Mouse (Mus musculus): ENCODE measurements around the gene Slc22a7. TPM values are rescaled to one million over a fixed set of nuclear protein-coding genes. Genes with fewer than 3 reads are reported as not detected.

Slc22a7 gene
- polyA plus RNA-seq, 1 experiment = 0.27 TPM

DNA sequence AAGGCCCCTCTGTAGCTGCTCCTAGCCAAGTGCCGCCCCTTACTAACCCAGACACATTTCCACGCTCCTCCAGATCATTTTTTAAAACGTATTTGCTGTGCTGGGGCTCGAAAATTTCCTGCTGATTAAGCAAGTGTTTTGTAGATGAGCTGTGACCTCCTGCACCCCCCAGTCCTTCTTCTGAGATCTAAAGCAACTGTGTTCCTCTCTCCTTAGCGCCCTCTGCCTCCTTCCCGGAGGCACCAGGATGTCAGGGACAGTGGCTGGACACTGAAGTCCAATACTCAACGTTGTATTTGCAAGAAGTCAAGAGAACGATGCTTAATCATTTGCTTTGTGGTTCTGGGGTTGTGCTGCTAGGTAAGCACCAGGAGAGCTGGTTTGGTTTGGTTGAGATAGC is 23.1 kb upstream of the Slc22a7 start:
- H3K27ac ChIP-seq (ENCODE audit: insufficient read depth, low read length) = no peak overlapping the region
- TF ChIP-seq CTCF (IDR thresholded peaks at IDR 0.05; ENCODE audit: extremely low read depth, insufficient read depth, low read length) = no peak
- no peak overlapping the region for H3K4me3 ChIP-seq (ENCODE audit: insufficient read depth, low read length)
- H3K4me1 ChIP-seq (ENCODE audit: control insufficient read depth, insufficient read depth, low read length) = no peaks in the 10 kb centered on the region

DNA sequence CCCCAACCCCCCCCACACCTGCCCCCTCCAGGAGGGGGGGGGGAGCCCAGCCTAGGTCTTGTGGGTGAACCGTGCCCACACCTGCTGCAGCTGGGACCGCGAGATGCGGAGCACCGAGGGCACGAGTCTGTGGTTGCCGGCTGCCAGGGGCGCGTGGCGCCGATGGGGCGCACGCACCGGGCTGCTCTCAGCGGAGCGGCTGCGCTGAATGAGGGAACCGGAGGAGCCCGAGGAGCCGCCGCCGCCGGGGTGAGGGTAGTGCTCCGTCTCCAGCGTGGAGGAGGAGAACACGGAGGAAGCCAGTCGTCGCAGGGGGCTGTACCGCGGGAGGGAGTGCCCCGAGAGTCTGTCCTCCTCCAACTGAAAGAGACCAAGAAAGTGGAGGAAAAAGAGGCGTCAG is 22.4 kb upstream of the Slc22a7 start:
- Histone ChIP-seq H3K4me3 (ENCODE audit: insufficient read depth, low read length) (no peak overlapping the region), H3K4me1 (ENCODE audit: control insufficient read depth, insufficient read depth, low read length) (peaks cover 2% of the 10 kb centered on the region; the same call in 1 of the 2 replicates), H3K27ac (ENCODE audit: insufficient read depth, low read length) (no peak overlapping the region)
- TF ChIP-seq POLR2A (IDR thresholded peaks at IDR 0.05; ENCODE audit: extremely low read depth, insufficient read depth, low read length) (no peak), CTCF (IDR thresholded peaks at IDR 0.05; ENCODE audit: extremely low read depth, insufficient read depth, low read length) (no peak)

DNA sequence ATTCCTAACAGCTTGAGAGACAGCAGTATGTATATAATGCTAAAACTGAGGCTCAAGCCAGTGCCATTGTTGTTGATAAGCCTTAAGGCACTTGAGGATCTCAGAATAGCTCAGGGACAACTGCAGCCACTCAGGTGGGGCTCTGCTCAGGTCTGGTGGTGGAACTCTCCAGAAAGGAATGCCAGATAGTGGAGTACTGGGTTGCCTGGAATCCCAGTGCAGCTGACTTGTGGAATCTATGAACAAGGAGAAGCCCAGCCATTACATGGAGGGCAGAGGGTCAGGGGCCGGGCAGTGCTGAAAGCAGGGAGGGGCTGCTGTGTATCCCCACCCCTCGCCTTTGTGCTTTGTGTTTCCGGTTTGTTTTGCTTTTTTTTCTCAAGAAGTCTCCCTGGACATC is 20.2 kb upstream of the Slc22a7 start:
- Histone ChIP-seq H3K4me1 (ENCODE audit: control insufficient read depth, insufficient read depth, low read length) (peaks cover 5% of the 10 kb centered on the region; the same call in 1 of the 2 replicates), H3K4me3 (ENCODE audit: insufficient read depth, low read length) (no peak overlapping the region), H3K27ac (ENCODE audit: insufficient read depth, low read length) (no peak overlapping the region)
- TF ChIP-seq POLR2A (IDR thresholded peaks at IDR 0.05; ENCODE audit: extremely low read depth, insufficient read depth, low read length) (no peak), CTCF (IDR thresholded peaks at IDR 0.05; ENCODE audit: extremely low read depth, insufficient read depth, low read length) (no peak)

DNA sequence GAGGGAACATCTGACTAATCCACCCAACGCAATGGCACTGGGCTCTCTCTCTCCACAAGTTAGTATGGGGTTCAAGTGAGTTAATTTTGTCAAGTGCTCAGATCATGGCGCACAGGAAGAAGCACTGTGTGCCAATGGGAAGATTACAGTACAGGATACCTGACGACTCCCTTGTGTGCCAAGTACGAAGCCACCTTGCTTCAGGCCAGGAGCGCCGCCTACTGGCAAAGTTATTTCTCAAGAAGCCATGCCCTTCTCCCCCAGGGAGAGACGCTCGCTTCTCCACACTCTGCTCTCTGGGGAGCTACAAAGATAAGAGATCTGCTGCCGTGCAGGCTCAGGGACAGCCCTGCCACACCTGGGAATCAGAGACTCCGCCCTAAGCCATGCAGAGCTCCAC is 19.5 kb upstream of the Slc22a7 start:
- TF ChIP-seq POLR2A (IDR thresholded peaks at IDR 0.05; ENCODE audit: extremely low read depth, insufficient read depth, low read length) = no peak
- peak; percentile 43 for TF ChIP-seq CTCF (IDR thresholded peaks at IDR 0.05; ENCODE audit: extremely low read depth, insufficient read depth, low read length)
- peaks cover 6% of the 10 kb centered on the region; the same call in 1 of the 2 replicates for H3K4me1 ChIP-seq (ENCODE audit: control insufficient read depth, insufficient read depth, low read length)
- no peak overlapping the region for H3K27ac ChIP-seq (ENCODE audit: insufficient read depth, low read length)
- no peak overlapping the region for H3K4me3 ChIP-seq (ENCODE audit: insufficient read depth, low read length)

DNA sequence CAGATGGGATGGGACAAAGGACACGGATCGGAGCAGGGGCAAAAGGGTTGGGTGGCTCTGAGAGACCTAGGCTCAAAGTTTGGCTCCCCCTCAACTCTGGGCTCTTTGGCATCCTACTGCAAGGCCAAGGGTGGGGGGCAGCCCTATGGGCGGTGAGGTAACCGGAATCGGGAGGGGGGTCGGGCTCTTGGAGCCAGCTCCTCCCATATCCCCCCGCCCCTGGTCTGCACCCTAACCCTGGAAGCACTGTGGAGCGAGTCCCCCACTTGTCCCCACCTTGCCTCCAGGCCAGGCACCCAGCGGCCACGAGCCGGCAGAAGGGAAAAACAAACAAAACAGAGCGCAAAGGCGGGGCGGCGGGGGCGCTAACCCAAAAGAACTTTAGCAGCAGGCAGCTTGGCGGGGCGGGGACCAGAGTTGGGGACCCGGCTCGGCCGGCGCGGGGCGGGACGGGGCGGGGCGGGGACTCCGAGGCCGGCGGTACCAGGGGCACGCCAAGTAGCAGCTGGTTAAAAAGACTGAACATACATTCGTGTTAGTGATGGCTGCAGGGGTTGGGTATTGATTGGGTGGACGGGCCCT is 16.9 kb upstream of the Slc22a7 start:
- H3K4me1 ChIP-seq (ENCODE audit: control insufficient read depth, insufficient read depth, low read length) = peaks cover 6% of the 10 kb centered on the region; the same call in 1 of the 2 replicates
- H3K4me3 ChIP-seq (ENCODE audit: insufficient read depth, low read length) = no peak overlapping the region
- TF ChIP-seq CTCF (IDR thresholded peaks at IDR 0.05; ENCODE audit: extremely low read depth, insufficient read depth, low read length) (no peak), POLR2A (IDR thresholded peaks at IDR 0.05; ENCODE audit: extremely low read depth, insufficient read depth, low read length) (no peak)
- no peak overlapping the region for H3K27ac ChIP-seq (ENCODE audit: insufficient read depth, low read length)

DNA sequence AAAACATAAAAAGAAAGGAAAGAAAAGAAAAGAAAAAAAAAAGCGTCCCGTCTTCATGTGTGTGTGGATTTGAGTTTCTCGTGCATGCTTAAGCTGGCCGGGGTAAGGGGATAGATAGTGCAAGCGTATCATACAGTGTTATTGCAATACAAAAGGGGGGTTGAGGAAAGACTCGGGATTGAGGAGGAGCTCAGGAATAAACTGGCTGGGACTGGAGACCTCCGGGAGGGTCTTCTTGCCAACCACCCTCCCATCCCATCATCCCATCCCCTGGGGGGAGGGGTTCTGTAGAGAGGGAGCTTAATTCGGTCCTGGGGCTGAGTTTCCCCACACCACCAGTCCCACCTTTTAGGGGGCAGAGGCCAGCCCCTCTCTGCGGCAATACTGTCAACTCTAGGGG is 16.3 kb upstream of the Slc22a7 start:
- no peak overlapping the region for H3K4me3 ChIP-seq (ENCODE audit: insufficient read depth, low read length)
- TF ChIP-seq CTCF (IDR thresholded peaks at IDR 0.05; ENCODE audit: extremely low read depth, insufficient read depth, low read length) (no peak), POLR2A (IDR thresholded peaks at IDR 0.05; ENCODE audit: extremely low read depth, insufficient read depth, low read length) (no peak)
- H3K27ac ChIP-seq (ENCODE audit: insufficient read depth, low read length) = no peak overlapping the region
- peaks cover 6% of the 10 kb centered on the region; the same call in 1 of the 2 replicates for H3K4me1 ChIP-seq (ENCODE audit: control insufficient read depth, insufficient read depth, low read length)

DNA sequence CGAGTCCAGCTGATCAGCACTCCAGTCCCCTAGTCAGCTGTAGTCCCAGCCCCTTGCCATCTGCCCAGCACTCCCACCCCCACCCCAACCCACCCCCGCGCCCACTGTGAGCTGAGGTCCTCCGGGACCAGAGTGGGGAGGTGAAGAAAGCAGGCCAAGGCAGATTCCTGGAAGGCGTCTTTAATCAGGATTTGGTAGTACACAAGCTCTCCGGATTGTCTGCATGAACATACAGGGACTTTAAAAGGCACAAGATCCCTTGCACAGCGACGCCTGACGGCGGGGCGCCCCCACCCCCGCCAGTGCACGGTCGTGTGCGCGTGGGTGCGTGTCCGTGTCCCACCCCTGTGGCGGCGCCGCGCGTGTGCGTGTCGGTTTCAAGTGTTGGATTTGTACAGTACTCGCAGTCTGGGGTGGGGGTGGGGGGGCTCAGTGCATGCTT is 15.7 kb upstream of the Slc22a7 start:
- peaks cover 6% of the 10 kb centered on the region; the same call in 1 of the 2 replicates for H3K4me1 ChIP-seq (ENCODE audit: control insufficient read depth, insufficient read depth, low read length)
- TF ChIP-seq CTCF (IDR thresholded peaks at IDR 0.05; ENCODE audit: extremely low read depth, insufficient read depth, low read length) = no peak
- no peak for TF ChIP-seq POLR2A (IDR thresholded peaks at IDR 0.05; ENCODE audit: extremely low read depth, insufficient read depth, low read length)
- H3K27ac ChIP-seq (ENCODE audit: insufficient read depth, low read length) = no peak overlapping the region
- H3K4me3 ChIP-seq (ENCODE audit: insufficient read depth, low read length) = no peak overlapping the region; the same call in 1 of the 2 replicates

DNA sequence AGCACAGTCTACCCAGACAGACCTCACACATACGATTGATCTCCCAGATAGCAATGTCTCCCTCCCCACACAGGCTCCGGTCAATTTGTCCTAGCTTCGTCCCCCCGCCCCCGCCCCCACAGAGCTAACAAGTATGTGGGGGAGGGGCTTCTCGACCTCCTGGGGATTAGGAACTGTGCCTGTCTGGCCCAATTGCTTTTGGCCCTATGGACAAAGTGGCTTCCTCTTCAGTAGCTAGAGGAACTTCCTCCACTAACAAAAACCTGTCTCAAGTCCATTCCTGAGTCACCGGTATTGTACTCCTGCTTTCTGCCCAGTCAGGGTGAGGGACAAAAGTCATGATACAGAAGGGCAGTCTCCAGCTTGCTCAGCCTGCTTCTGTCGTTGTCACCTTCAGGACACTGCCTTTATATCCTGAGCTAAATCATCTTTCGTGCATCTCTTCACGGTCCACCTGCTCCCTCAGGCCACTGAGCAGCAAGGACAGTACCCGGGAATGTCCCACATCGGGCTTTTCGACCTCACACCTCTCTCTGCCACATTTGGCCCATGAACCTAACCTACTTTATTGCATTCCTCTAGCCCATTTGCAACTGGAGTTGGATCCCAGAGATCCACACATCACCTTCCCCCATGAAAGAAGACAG is 15.2 kb upstream of the Slc22a7 start:
- Histone ChIP-seq H3K4me1 (ENCODE audit: control insufficient read depth, insufficient read depth, low read length) (peaks cover 6% of the 10 kb centered on the region; the same call in 1 of the 2 replicates), H3K4me3 (ENCODE audit: insufficient read depth, low read length) (no peak overlapping the region), H3K27ac (ENCODE audit: insufficient read depth, low read length) (no peak overlapping the region)
- no peak for TF ChIP-seq CTCF (IDR thresholded peaks at IDR 0.05; ENCODE audit: extremely low read depth, insufficient read depth, low read length)

DNA sequence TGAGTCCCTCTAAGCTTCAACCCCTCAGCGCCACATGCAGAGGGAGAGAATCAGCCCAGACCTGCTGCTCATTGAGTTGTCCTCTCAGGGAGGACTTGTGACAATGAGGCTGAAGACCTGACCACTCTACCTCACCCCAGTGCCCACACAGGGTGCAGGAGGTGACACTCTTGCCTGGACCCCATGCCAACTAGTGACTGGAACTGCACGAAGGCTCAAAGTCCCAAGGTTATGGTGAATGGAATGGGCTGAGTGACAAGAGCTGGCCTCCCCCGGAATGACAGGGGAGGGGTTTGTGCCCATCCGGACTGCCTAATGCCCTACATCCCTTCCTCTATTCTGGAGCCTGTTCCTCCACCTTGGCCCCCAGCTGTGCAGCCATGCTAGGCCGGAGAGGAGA is 14.4 kb upstream of the Slc22a7 start:
- H3K27ac ChIP-seq (ENCODE audit: insufficient read depth, low read length) = no peak overlapping the region
- H3K4me3 ChIP-seq (ENCODE audit: insufficient read depth, low read length) = no peak overlapping the region
- peaks cover 6% of the 10 kb centered on the region; the same call in 1 of the 2 replicates for H3K4me1 ChIP-seq (ENCODE audit: control insufficient read depth, insufficient read depth, low read length)
- TF ChIP-seq CTCF (IDR thresholded peaks at IDR 0.05; ENCODE audit: extremely low read depth, insufficient read depth, low read length) (no peak), POLR2A (IDR thresholded peaks at IDR 0.05; ENCODE audit: extremely low read depth, insufficient read depth, low read length) (no peak)

DNA sequence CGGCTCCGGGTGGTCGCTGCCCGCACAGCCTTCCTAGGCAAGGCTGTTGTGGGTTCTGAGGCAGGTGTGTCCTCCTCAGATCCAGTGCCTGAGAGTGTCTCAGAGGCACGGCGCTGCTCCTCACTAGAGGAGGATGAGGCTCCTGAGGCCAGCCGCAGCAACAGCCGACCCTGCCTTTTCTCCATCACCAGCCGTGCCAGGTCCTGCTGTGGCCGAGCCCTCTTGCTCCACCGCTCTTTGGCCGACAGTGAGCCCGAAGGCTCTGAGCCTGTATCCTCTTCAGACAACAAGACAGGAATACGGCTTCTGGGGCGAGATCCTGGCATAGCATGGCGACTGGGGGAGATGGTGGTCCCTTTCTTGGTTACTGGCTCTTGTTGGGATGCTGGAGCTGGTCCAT is 8.0 kb upstream of the Slc22a7 start:
- TF ChIP-seq POLR2A (IDR thresholded peaks at IDR 0.05; ENCODE audit: extremely low read depth, insufficient read depth, low read length) (no peak), CTCF (IDR thresholded peaks at IDR 0.05; ENCODE audit: extremely low read depth, insufficient read depth, low read length) (no peak)
- no peaks in the 10 kb centered on the region for H3K4me1 ChIP-seq (ENCODE audit: control insufficient read depth, insufficient read depth, low read length)
- H3K4me3 ChIP-seq (ENCODE audit: insufficient read depth, low read length) = no peak overlapping the region
- no peak overlapping the region for H3K27ac ChIP-seq (ENCODE audit: insufficient read depth, low read length)

All from cortical plate, adult 2 months (tissue).